Mouse (Mus musculus) embryonic facial prominence, embryonic 14.5 days (tissue): ENCODE results near the gene Erp44. TPM values are rescaled to one million over a fixed set of nuclear protein-coding genes. Genes with fewer than 3 reads are reported as not detected.
A peak's percentile ranks its signal among the peaks of the same experiment; 100 is the strongest.

ENCODE experiments used
- ATAC-seq: fragments of 200-750 bp; cut with Nextera tagmentation; 2 replicates; pipeline ENCODE4 v1.8.0; 2017; ENCODE audit warnings: low read depth, moderate number of reproducible peaks, moderate TSS enrichment
- DNase-seq: peaks from one replicate; pipeline ENCODE4 v3.0.0-alpha.2; 2015; ENCODE audit warnings: low spot score
- H3K27ac ChIP-seq: fragments of 300-500 bp; sonication (generic); replicated peaks from 2 replicates; pipeline ENCODE4 v1.5.1; 2014; ENCODE audit warnings: low read depth, mild to moderate bottlenecking, low read length, moderate library complexity
- H3K27me3 ChIP-seq: fragments of 300-500 bp; sonication (generic); replicated peaks from 2 replicates; pipeline ENCODE4 v1.6.1; 2014; ENCODE audit warnings: low read length; ENCODE audit not compliant: control insufficient read depth, insufficient read depth
- H3K36me3 ChIP-seq: fragments of 300-500 bp; sonication (generic); 2 replicates; pipeline ENCODE4 v1.6.1; 2014; ENCODE audit warnings: low read length, mixed read lengths; ENCODE audit not compliant: control insufficient read depth, insufficient read depth
- H3K4me1 ChIP-seq: fragments of 300-500 bp; sonication (generic); 2 replicates; pipeline ENCODE4 v1.6.1; 2014; ENCODE audit warnings: antibody characterized with exemption, low read length; ENCODE audit not compliant: control insufficient read depth, insufficient read depth
- H3K4me2 ChIP-seq: fragments of 300-500 bp; sonication (generic); 2 replicates; pipeline ENCODE4 v1.6.1; 2014; ENCODE audit warnings: low read depth, mild to moderate bottlenecking, low read length, moderate library complexity, mixed read lengths
- H3K4me3 ChIP-seq: fragments of 300-500 bp; sonication (generic); 2 replicates; pipeline ENCODE4 v1.5.1; 2014; ENCODE audit warnings: low read depth, mild to moderate bottlenecking, low read length
- H3K9ac ChIP-seq: fragments of 300-500 bp; sonication (generic); 2 replicates; pipeline ENCODE4 v1.6.1; 2014; ENCODE audit warnings: low read depth, mild to moderate bottlenecking, low read length, moderate library complexity, mixed read lengths
- H3K9me3 ChIP-seq: fragments of 300-500 bp; sonication (generic); 2 replicates; pipeline ENCODE4 v1.6.1; 2016; ENCODE audit warnings: low read length; ENCODE audit not compliant: control insufficient read depth
- WGBS: fragments of 180-500 bp; shearing (Covaris S2); extraction: QIAGEN DNeasy Blood & Tissue Kit; methylation state at CpG from one replicate; pipeline ENCODE4 v1.1.7; 2014; 5-methylcytosine and 5-hydroxymethylcytosine counted together
- polyA plus RNA-seq: library from polyadenylated mRNA; unstranded; fragments of >200 nt; fragmentation: Nextera tagmentation; extraction: Ambion mirVana; gene quantifications from 2 replicates; pipeline ENCODE4 v1.2.1, GENCODE M21; 2014

Gene Erp44
- polyA plus RNA-seq, 1 experiment from 2014 or later = 84.1 TPM

GRCm38 (mm10) chr4:48225173-48225572, 54.2 kb downstream of the Erp44 start:
- Histone ChIP-seq H3K27ac (no peak overlapping the region), H3K4me2 (no peak overlapping the region), H3K4me3 (no peak overlapping the region), H3K9me3 (no peaks in the 10 kb centered on the region), H3K4me1 (no peaks in the 10 kb centered on the region), H3K36me3 (no peaks in the 10 kb centered on the region), H3K27me3 (no peaks in the 10 kb centered on the region), H3K9ac (no peak overlapping the region)
- 19% methylated on average over 2 of the region's 2 CpGs for WGBS
- ATAC-seq (peak; percentile 75), DNase-seq (peak; percentile 60)

DNA sequence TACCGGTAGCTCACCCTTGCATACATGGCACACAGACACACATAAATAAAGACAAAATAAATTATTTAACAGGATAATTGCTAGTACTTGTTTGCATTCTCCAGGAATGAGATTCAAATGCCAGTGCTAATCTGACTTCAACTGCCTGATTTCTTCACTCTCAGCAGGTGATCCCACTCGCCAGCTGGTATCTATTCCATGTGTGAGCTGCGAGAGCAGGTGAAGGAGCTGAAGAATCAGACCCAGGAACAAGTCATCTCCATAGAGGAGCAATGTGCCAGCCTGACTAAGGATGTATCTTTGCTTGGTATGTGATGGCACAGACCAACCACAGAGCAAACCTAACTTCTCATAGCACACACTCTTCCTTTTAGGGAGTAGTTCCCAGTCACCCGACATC, 75.8 kb downstream of the Erp44 start:
- no peak for ATAC-seq
- no peak for DNase-seq
- WGBS = 91% methylated on average over 4 of the region's 4 CpGs

DNA sequence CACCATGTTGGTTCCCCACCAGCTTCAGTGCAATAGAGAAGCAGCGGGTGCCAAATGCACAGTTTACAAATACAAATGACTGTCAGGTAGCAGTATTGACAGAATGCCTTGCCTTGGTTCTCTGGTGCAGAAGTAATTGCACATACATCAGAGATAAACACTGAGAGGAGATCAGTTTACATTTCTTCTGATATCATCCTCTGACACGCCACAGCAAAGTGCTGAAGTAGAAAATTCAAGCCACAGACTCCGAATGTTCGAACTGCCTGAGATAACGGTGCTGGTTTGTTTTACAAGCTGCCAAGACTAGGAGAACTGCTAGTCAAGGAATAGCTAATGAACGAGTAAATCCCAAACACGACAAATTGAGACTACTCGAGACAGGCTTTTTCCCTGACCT, 80.9 kb downstream of the Erp44 start:
- Histone ChIP-seq H3K9ac (no peak overlapping the region), H3K4me1 (no peaks in the 10 kb centered on the region), H3K4me3 (no peak overlapping the region), H3K4me2 (no peak overlapping the region), H3K27me3 (no peaks in the 10 kb centered on the region), H3K36me3 (peaks cover 44% of the 10 kb centered on the region), H3K27ac (no peak overlapping the region), H3K9me3 (no peaks in the 10 kb centered on the region)
- 80% methylated on average over 8 of the region's 8 CpGs for WGBS
- no peak for ATAC-seq
- no peak for DNase-seq

More for the DNA sequence above, 75.8 kb downstream of the Erp44 start:
- Histone ChIP-seq H3K4me3 (no peak overlapping the region), H3K36me3 (peaks cover 29% of the 10 kb centered on the region), H3K4me1 (no peaks in the 10 kb centered on the region), H3K9me3 (no peaks in the 10 kb centered on the region), H3K4me2 (no peak overlapping the region), H3K27me3 (no peaks in the 10 kb centered on the region), H3K9ac (no peak overlapping the region), H3K27ac (no peak overlapping the region)

GRCm38 (mm10) chr4:48197925-48198324, 81.4 kb downstream of the Erp44 start:
- H3K4me1 ChIP-seq = no peaks in the 10 kb centered on the region
- no peak for DNase-seq
- H3K27me3 ChIP-seq = no peaks in the 10 kb centered on the region
- no peaks in the 10 kb centered on the region for H3K9me3 ChIP-seq
- no peak overlapping the region for H3K4me3 ChIP-seq
- no peak overlapping the region for H3K9ac ChIP-seq
- no peak overlapping the region for H3K27ac ChIP-seq
- peaks cover 46% of the 10 kb centered on the region for H3K36me3 ChIP-seq
- ATAC-seq = no peak
- H3K4me2 ChIP-seq = no peak overlapping the region
- WGBS = 89% methylated on average over 3 of the region's 3 CpGs

GRCm38 (mm10) chr4:48182115-48182806, 97.1 kb downstream of the Erp44 start:
- Histone ChIP-seq H3K27ac (no peak overlapping the region), H3K9me3 (no peaks in the 10 kb centered on the region), H3K36me3 (peaks cover 30% of the 10 kb centered on the region), H3K9ac (no peak overlapping the region), H3K4me2 (no peak overlapping the region), H3K27me3 (no peaks in the 10 kb centered on the region), H3K4me3 (no peak overlapping the region), H3K4me1 (no peaks in the 10 kb centered on the region)
- WGBS = 85% methylated on average over 8 of the region's 8 CpGs
- no peak for ATAC-seq
- DNase-seq = no peak

- Histone ChIP-seq H3K27ac (no peak overlapping the region), H3K4me1 (no peaks in the 10 kb centered on the region), H3K9me3 (no peaks in the 10 kb centered on the region), H3K9ac (no peak overlapping the region), H3K4me2 (no peak overlapping the region), H3K36me3 (peaks cover 30% of the 10 kb centered on the region), H3K4me3 (no peak overlapping the region), H3K27me3 (no peaks in the 10 kb centered on the region)
- WGBS = 72% methylated on average over 6 of the region's 6 CpGs
- no peak for ATAC-seq
- DNase-seq = no peak
Observed at GRCm38 (mm10) chr4:48181366-48181765, 98.0 kb downstream of the Erp44 start.

DNA sequence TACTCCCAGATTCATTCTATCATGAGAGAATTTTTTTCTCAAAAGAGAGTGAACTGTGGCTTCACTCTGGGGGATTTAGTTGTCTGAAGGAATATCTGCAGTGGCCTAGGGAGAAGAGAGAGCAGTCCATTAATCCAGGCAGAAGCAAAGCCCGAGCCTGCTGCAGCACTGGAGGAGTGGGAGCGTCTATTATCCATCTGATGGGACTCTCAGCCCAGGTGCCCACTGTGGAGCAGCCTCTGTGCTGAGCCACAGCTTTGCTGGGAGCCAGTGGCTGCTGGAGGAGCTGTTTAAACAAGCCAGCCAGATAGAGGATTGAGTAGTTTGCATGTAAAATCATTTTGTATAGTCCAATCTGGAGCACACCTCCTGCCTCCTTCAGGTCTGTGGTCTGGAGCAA, 98.4 kb downstream of the Erp44 start:
- DNase-seq (no peak), ATAC-seq (no peak)
- WGBS = 27% methylated on average over 2 of the region's 2 CpGs
- H3K9me3 ChIP-seq = no peaks in the 10 kb centered on the region
- H3K36me3 ChIP-seq = peaks cover 30% of the 10 kb centered on the region
- H3K4me1 ChIP-seq = no peaks in the 10 kb centered on the region
- H3K4me3 ChIP-seq = no peak overlapping the region
- no peak overlapping the region for H3K27ac ChIP-seq
- H3K27me3 ChIP-seq = no peaks in the 10 kb centered on the region
- no peak overlapping the region for H3K9ac ChIP-seq
- no peak overlapping the region for H3K4me2 ChIP-seq

GRCm38 (mm10) chr4:48175666-48176065, 103.7 kb downstream of the Erp44 start:
- H3K9ac ChIP-seq = no peak overlapping the region
- DNase-seq (no peak), ATAC-seq (no peak)

GRCm38 (mm10) chr4:48163851-48164250, 115.5 kb downstream of the Erp44 start:
- no peak for ATAC-seq

More at GRCm38 (mm10) chr4:48175666-48176065, 103.7 kb downstream of the Erp44 start:
- Histone ChIP-seq H3K9me3 (no peaks in the 10 kb centered on the region), H3K4me2 (no peak overlapping the region), H3K36me3 (no peaks in the 10 kb centered on the region; the same call in 1 of the 2 replicates), H3K27me3 (no peaks in the 10 kb centered on the region), H3K27ac (no peak overlapping the region), H3K4me3 (no peak overlapping the region), H3K4me1 (no peaks in the 10 kb centered on the region)
- 89% methylated on average over 3 of the region's 3 CpGs for WGBS

More at GRCm38 (mm10) chr4:48163851-48164250, 115.5 kb downstream of the Erp44 start:
- no peak overlapping the region for H3K4me3 ChIP-seq
- DNase-seq = no peak
- no peaks in the 10 kb centered on the region for H3K27me3 ChIP-seq
- WGBS = 81% methylated on average over 5 of the region's 5 CpGs
- no peak overlapping the region for H3K27ac ChIP-seq
- H3K9me3 ChIP-seq = no peaks in the 10 kb centered on the region
- H3K4me2 ChIP-seq = no peak overlapping the region
- peaks cover 36% of the 10 kb centered on the region for H3K36me3 ChIP-seq
- no peak overlapping the region for H3K9ac ChIP-seq
- no peaks in the 10 kb centered on the region for H3K4me1 ChIP-seq
